Mouse (Mus musculus): ENCODE measurements around the gene Col5a1. TPM values are rescaled to one million over a fixed set of nuclear protein-coding genes. Genes with fewer than 3 reads are reported as not detected.
A peak's percentile ranks its signal among the peaks of the same experiment; 100 is the strongest.

Gene Col5a1
- polyA plus RNA-seq, 1 experiment: 5.4 TPM

GRCm38 (mm10) chr2:27901525-27902245 lies 15.5 kb downstream of the Col5a1 start:
- H3K4me1 ChIP-seq (ENCODE audit: control insufficient read depth, insufficient read depth, insufficient read length): no peaks in the 10 kb centered on the region
- no peaks in the 10 kb centered on the region for H3K36me3 ChIP-seq (ENCODE audit: control insufficient read depth, insufficient read depth, low read length)
- no peak for DNase-seq (ENCODE audit: low read depth in 1 of 2, low spot score in 2 of 2)
- TF ChIP-seq POLR2A (IDR thresholded peaks at IDR 0.05; ENCODE audit: low read depth, low read length) (no peak), CTCF (IDR thresholded peaks at IDR 0.05; ENCODE audit: extremely low read depth, insufficient read depth, insufficient read length, insufficient replicate concordance) (no peak)
- no peak overlapping the region for H3K27ac ChIP-seq (ENCODE audit: insufficient read depth, low read length)
- H3K4me3 ChIP-seq (ENCODE audit: extremely low read depth, insufficient read depth, insufficient read length): no peak overlapping the region
- 79% methylated on average over 9 of the region's 9 CpGs for WGBS
- H3K27me3 ChIP-seq (ENCODE audit: control insufficient read depth, insufficient read depth, low read length): no peaks in the 10 kb centered on the region

DNA sequence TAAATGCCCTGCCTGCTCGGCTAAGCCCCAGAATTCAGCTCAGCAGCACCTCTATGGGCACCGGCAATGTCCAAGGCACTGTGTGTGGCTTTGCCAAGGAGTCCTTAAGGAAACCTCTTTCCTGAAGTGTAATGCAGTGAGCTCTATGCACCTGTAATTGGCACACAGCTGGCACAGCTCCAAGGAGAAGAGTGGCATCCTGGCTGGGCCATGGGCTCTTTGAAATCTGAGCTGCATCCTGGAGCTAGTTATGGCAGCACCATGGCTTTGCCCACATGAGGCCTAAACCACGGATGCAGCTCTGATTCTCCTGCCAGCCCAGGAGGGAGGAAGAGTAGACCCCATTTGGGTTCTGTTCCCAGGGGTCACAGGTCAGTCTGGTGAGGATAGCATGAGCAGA lies 16.1 kb downstream of the Col5a1 start:
- Histone ChIP-seq H3K27me3 (ENCODE audit: control insufficient read depth, insufficient read depth, low read length) (no peaks in the 10 kb centered on the region), H3K36me3 (ENCODE audit: control insufficient read depth, insufficient read depth, low read length) (no peaks in the 10 kb centered on the region), H3K27ac (ENCODE audit: insufficient read depth, low read length) (no peak overlapping the region), H3K4me3 (ENCODE audit: extremely low read depth, insufficient read depth, insufficient read length) (no peak overlapping the region), H3K4me1 (ENCODE audit: control insufficient read depth, insufficient read depth, insufficient read length) (no peaks in the 10 kb centered on the region)
- DNase-seq (ENCODE audit: low read depth in 1 of 2, low spot score in 2 of 2): no peak
- WGBS: 84% methylated on average over 3 of the region's 3 CpGs
- TF ChIP-seq CTCF (IDR thresholded peaks at IDR 0.05; ENCODE audit: extremely low read depth, insufficient read depth, insufficient read length, insufficient replicate concordance) (no peak), POLR2A (IDR thresholded peaks at IDR 0.05; ENCODE audit: low read depth, low read length) (no peak)

DNA sequence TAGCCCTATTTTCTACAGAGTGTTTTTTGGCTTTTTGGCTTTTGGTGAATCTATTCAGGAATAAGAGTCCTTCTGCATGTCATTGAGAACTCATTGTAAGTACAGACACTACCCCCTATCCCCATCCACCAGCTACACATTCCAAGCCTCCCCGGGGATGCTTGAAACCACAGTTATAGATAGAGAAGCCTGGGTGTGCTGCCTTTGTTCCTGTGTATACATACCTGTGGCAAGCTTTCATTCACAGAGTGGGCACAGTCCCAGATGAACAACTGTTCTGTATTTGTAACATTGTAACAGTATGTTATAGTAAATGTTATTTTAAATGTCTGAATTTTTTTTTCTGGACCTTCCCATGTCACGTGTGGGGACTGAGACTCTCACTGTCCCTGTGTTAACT lies 19.2 kb downstream of the Col5a1 start:
- Histone ChIP-seq H3K27ac (ENCODE audit: insufficient read depth, low read length) (no peak overlapping the region), H3K36me3 (ENCODE audit: control insufficient read depth, insufficient read depth, low read length) (no peaks in the 10 kb centered on the region), H3K4me1 (ENCODE audit: control insufficient read depth, insufficient read depth, insufficient read length) (no peaks in the 10 kb centered on the region), H3K4me3 (ENCODE audit: extremely low read depth, insufficient read depth, insufficient read length) (no peak overlapping the region), H3K27me3 (ENCODE audit: control insufficient read depth, insufficient read depth, low read length) (no peaks in the 10 kb centered on the region)
- no peak for DNase-seq (ENCODE audit: low read depth in 1 of 2, low spot score in 2 of 2)
- TF ChIP-seq CTCF (IDR thresholded peaks at IDR 0.05; ENCODE audit: extremely low read depth, insufficient read depth, insufficient read length, insufficient replicate concordance) (no peak), POLR2A (IDR thresholded peaks at IDR 0.05; ENCODE audit: low read depth, low read length) (no peak)
- 57% methylated on average over 2 of the region's 2 CpGs for WGBS

DNA sequence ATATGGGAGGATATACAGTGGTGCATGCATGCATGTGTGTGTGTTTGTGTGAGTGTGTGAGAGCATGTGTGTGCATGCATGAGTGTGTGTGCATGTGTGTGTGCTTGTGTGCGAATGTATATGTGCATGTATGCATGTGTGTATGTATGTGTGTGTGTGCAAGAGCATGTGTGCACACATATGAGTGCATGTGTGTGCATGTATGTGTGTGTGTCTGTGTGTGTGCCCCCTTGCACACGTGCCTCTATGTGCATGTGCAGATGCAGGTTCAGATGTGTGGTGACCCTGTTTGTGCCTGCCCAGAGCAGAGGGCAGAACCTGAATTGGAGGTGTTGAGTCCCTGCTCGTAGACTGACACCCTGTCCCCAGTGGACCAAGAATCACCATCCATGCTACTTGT lies 24.3 kb downstream of the Col5a1 start:
- TF ChIP-seq CTCF (IDR thresholded peaks at IDR 0.05; ENCODE audit: extremely low read depth, insufficient read depth, insufficient read length, insufficient replicate concordance): no peak
- no peak for TF ChIP-seq POLR2A (IDR thresholded peaks at IDR 0.05; ENCODE audit: low read depth, low read length)
- H3K4me3 ChIP-seq (ENCODE audit: extremely low read depth, insufficient read depth, insufficient read length): no peak overlapping the region
- no peaks in the 10 kb centered on the region for H3K36me3 ChIP-seq (ENCODE audit: control insufficient read depth, insufficient read depth, low read length)
- H3K27me3 ChIP-seq (ENCODE audit: control insufficient read depth, insufficient read depth, low read length): no peaks in the 10 kb centered on the region
- 83% methylated on average over 3 of the region's 3 CpGs for WGBS
- no peaks in the 10 kb centered on the region for H3K4me1 ChIP-seq (ENCODE audit: control insufficient read depth, insufficient read depth, insufficient read length)
- DNase-seq (ENCODE audit: low read depth in 1 of 2, low spot score in 2 of 2): no peak
- no peak overlapping the region for H3K27ac ChIP-seq (ENCODE audit: insufficient read depth, low read length)

GRCm38 (mm10) chr2:27912546-27913275 lies 26.5 kb downstream of the Col5a1 start:
- no peaks in the 10 kb centered on the region for H3K36me3 ChIP-seq (ENCODE audit: control insufficient read depth, insufficient read depth, low read length)
- DNase-seq (ENCODE audit: low read depth in 1 of 2, low spot score in 2 of 2): no peak
- no peaks in the 10 kb centered on the region for H3K4me1 ChIP-seq (ENCODE audit: control insufficient read depth, insufficient read depth, insufficient read length)
- H3K27ac ChIP-seq (ENCODE audit: insufficient read depth, low read length): no peak overlapping the region
- 52% methylated on average over 1 of the region's 1 CpGs for WGBS
- no peak overlapping the region for H3K4me3 ChIP-seq (ENCODE audit: extremely low read depth, insufficient read depth, insufficient read length)
- no peaks in the 10 kb centered on the region for H3K27me3 ChIP-seq (ENCODE audit: control insufficient read depth, insufficient read depth, low read length)
- TF ChIP-seq CTCF (IDR thresholded peaks at IDR 0.05; ENCODE audit: extremely low read depth, insufficient read depth, insufficient read length, insufficient replicate concordance) (no peak), POLR2A (IDR thresholded peaks at IDR 0.05; ENCODE audit: low read depth, low read length) (no peak)

GRCm38 (mm10) chr2:27915726-27916125 lies 29.5 kb downstream of the Col5a1 start:
- TF ChIP-seq CTCF (IDR thresholded peaks at IDR 0.05; ENCODE audit: extremely low read depth, insufficient read depth, insufficient read length, insufficient replicate concordance) (peak; percentile 8; the same call in 1 of the 2 replicates), POLR2A (IDR thresholded peaks at IDR 0.05; ENCODE audit: low read depth, low read length) (no peak)
- Histone ChIP-seq H3K27ac (ENCODE audit: insufficient read depth, low read length) (no peak overlapping the region), H3K27me3 (ENCODE audit: control insufficient read depth, insufficient read depth, low read length) (no peaks in the 10 kb centered on the region), H3K36me3 (ENCODE audit: control insufficient read depth, insufficient read depth, low read length) (no peaks in the 10 kb centered on the region), H3K4me3 (ENCODE audit: extremely low read depth, insufficient read depth, insufficient read length) (no peak overlapping the region), H3K4me1 (ENCODE audit: control insufficient read depth, insufficient read depth, insufficient read length) (no peaks in the 10 kb centered on the region)
- 40% methylated on average over 4 of the region's 4 CpGs for WGBS
- no peak for DNase-seq (ENCODE audit: low read depth in 1 of 2, low spot score in 2 of 2)

DNA sequence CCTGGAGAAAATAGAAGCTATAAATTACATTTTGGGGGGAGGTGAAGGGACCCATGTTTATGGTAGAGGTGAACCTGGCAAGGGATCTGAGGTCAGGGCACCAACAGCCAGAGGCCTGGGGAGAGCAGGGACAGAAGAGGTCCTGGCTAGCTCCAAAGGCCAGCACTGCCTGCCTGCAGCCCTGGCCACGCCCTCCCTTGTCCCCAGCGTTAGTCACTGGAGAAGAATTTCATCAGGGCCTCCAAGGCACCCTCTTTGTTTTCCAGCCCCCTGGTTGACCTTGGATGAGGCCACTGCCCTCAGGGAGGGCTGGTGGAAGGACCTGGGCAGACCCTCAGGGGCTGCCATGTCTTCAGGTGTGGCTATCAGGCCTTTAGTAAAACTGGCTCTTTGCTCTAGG lies 30.1 kb downstream of the Col5a1 start:
- DNase-seq (ENCODE audit: low read depth in 1 of 2, low spot score in 2 of 2): no peak
- Histone ChIP-seq H3K4me1 (ENCODE audit: control insufficient read depth, insufficient read depth, insufficient read length) (no peaks in the 10 kb centered on the region), H3K36me3 (ENCODE audit: control insufficient read depth, insufficient read depth, low read length) (no peaks in the 10 kb centered on the region), H3K27me3 (ENCODE audit: control insufficient read depth, insufficient read depth, low read length) (no peaks in the 10 kb centered on the region), H3K4me3 (ENCODE audit: extremely low read depth, insufficient read depth, insufficient read length) (no peak overlapping the region), H3K27ac (ENCODE audit: insufficient read depth, low read length) (no peak overlapping the region)
- 68% methylated on average over 2 of the region's 2 CpGs for WGBS
- TF ChIP-seq POLR2A (IDR thresholded peaks at IDR 0.05; ENCODE audit: low read depth, low read length) (no peak), CTCF (IDR thresholded peaks at IDR 0.05; ENCODE audit: extremely low read depth, insufficient read depth, insufficient read length, insufficient replicate concordance) (no peak)

Measured in spleen, adult 2 months (tissue).